In genomic region chr4:152138497-152139260, GRCm38 (mm10) we compare ENCODE assay signal across 8 mouse cellular contexts. TPM values are rescaled to one million over a fixed set of nuclear protein-coding genes. Genes with fewer than 3 reads are reported as not detected.
A peak's percentile ranks its signal among the peaks of the same experiment; 100 is the strongest.
DNase-seq lines count a peak whose midpoint lies in the region; ATAC-seq and TF ChIP-seq lines count a peak whose summit lies in the region.

No protein-coding gene starts in this region.

- TF ChIP-seq POLR2A in heart, adult 2 months (IDR thresholded peaks at IDR 0.05; ENCODE audit: insufficient read depth, low read depth, low read length) = no peak
- no peak for TF ChIP-seq POLR2A in kidney, adult 2 months (IDR thresholded peaks at IDR 0.05; ENCODE audit: low read depth, low read length)
- no peak for TF ChIP-seq POLR2A in limb, embryonic 14.5 days (IDR thresholded peaks at IDR 0.05; ENCODE audit: borderline replicate concordance, extremely low read depth, insufficient read depth, insufficient read length)

- H3K4me2 ChIP-seq in limb, embryonic 14.5 days (replicated peaks; ENCODE audit: low read depth, low read length, severe bottlenecking) = peak overlapping the region; percentile 71
- H3K4me2 ChIP-seq in midbrain, embryonic 16.5 days (ENCODE audit: low read length) = peak overlapping the region; percentile 75

- no peak for TF ChIP-seq CTCF in heart, adult 2 months (IDR thresholded peaks at IDR 0.05)
- peak; percentile 87 for TF ChIP-seq CTCF in kidney, adult 2 months (conservative IDR thresholded peaks at IDR 0.05; ENCODE audit: insufficient read depth, insufficient read length, low read depth, low read length)

- WGBS in embryonic facial prominence, embryonic 10.5 days = 2% methylated on average over 51 of the region's 51 CpGs
- WGBS in heart, adult 2 months = 4% methylated on average over 50 of the region's 51 CpGs
- WGBS in kidney, adult 2 months = 2% methylated on average over 51 of the region's 51 CpGs
- WGBS in limb, embryonic 14.5 days = under 1% methylated on average over 45 of the region's 51 CpGs
- 4% methylated on average over 44 of the region's 51 CpGs for WGBS in midbrain, embryonic 16.5 days

- no peaks in the 10 kb centered on the region for H3K79me2 ChIP-seq in heart, adult 2 months (replicated peaks; ENCODE audit: control insufficient read depth, insufficient read depth, low read length)

- peak; percentile 76 for DNase-seq in right cerebral cortex, adult 18-20 months
- no peak for DNase-seq in right cerebral cortex, postnatal 36 days (ENCODE audit: low spot score in 2 of 2)
- DNase-seq in embryonic facial prominence, embryonic 10.5 days (ENCODE audit: low spot score) = peak; percentile 93
- DNase-seq in heart, adult 2 months = peak; percentile 89 to 93
- peak; percentile 91 for DNase-seq in kidney, adult 2 months
- peak; percentile 80 for DNase-seq in limb, embryonic 14.5 days (ENCODE audit: low spot score)
- DNase-seq in spleen, postnatal 10 days (ENCODE audit: low spot score in 2 of 2) = peak; percentile 82 to 94

- H3K27me3 ChIP-seq in embryonic facial prominence, embryonic 10.5 days (replicated peaks; ENCODE audit: low read depth, poor library complexity, severe bottlenecking) = peaks cover 83% of the 10 kb centered on the region
- H3K27me3 ChIP-seq in heart, adult 2 months (ENCODE audit: control insufficient read depth, insufficient read depth, low read length) = no peaks in the 10 kb centered on the region
- H3K27me3 ChIP-seq in kidney, adult 2 months (replicated peaks; ENCODE audit: control insufficient read depth, insufficient read depth, low read length) = no peaks in the 10 kb centered on the region
- H3K27me3 ChIP-seq in limb, embryonic 14.5 days (ENCODE audit: control insufficient read depth, insufficient read depth, low read length) = peaks cover 12% of the 10 kb centered on the region; the same call in 1 of the 2 replicates
- H3K27me3 ChIP-seq in midbrain, embryonic 16.5 days (ENCODE audit: control insufficient read depth, insufficient read depth, low read depth, low read length) = peaks cover 18% of the 10 kb centered on the region

- ATAC-seq in limb, embryonic 14.5 days (ENCODE audit: low FRiP score, low read depth) = peak; percentile 84
- peak; percentile 68 for ATAC-seq in midbrain, embryonic 16.5 days

- H3K9me3 ChIP-seq in embryonic facial prominence, embryonic 10.5 days = no peaks in the 10 kb centered on the region
- H3K9me3 ChIP-seq in limb, embryonic 14.5 days (ENCODE audit: control insufficient read depth, low read length) = no peaks in the 10 kb centered on the region
- no peaks in the 10 kb centered on the region for H3K9me3 ChIP-seq in midbrain, embryonic 16.5 days (replicated peaks; ENCODE audit: control insufficient read depth, low read length, poor library complexity, severe bottlenecking)

- 0 out of 2 replicates have a peak overlapping the region, but pooled peaks have one; percentile 32 for H3K9ac ChIP-seq in heart, adult 2 months (ENCODE audit: low read depth, low read length)
- no peak overlapping the region; the same call in 1 of the 2 replicates for H3K9ac ChIP-seq in limb, embryonic 14.5 days (ENCODE audit: low read depth, low read length, severe bottlenecking)
- H3K9ac ChIP-seq in midbrain, embryonic 16.5 days (ENCODE audit: low read depth, low read length) = peak overlapping the region; percentile 61

- no peak for TF ChIP-seq EP300 in heart, adult 2 months (IDR thresholded peaks at IDR 0.05; ENCODE audit: insufficient read depth, low read depth, low read length)

- no peaks in the 10 kb centered on the region for H3K36me3 ChIP-seq in embryonic facial prominence, embryonic 10.5 days (replicated peaks)
- no peaks in the 10 kb centered on the region for H3K36me3 ChIP-seq in heart, adult 2 months (ENCODE audit: control insufficient read depth, insufficient read depth, low read length)
- no peaks in the 10 kb centered on the region for H3K36me3 ChIP-seq in kidney, adult 2 months (ENCODE audit: control insufficient read depth, insufficient read depth, low read length)
- no peaks in the 10 kb centered on the region for H3K36me3 ChIP-seq in limb, embryonic 14.5 days (ENCODE audit: control insufficient read depth, insufficient read depth, low read length)
- no peaks in the 10 kb centered on the region for H3K36me3 ChIP-seq in midbrain, embryonic 16.5 days (ENCODE audit: control insufficient read depth, insufficient read depth, low read length)

- peaks cover 15% of the 10 kb centered on the region for H3K4me1 ChIP-seq in embryonic facial prominence, embryonic 10.5 days
- no peaks in the 10 kb centered on the region for H3K4me1 ChIP-seq in heart, adult 2 months (ENCODE audit: control insufficient read depth, insufficient read depth, low read length)
- peaks cover 8% of the 10 kb centered on the region for H3K4me1 ChIP-seq in kidney, adult 2 months (ENCODE audit: control insufficient read depth, insufficient read depth, low read length)
- peaks cover 6% of the 10 kb centered on the region; the same call in 1 of the 2 replicates for H3K4me1 ChIP-seq in limb, embryonic 14.5 days (ENCODE audit: control insufficient read depth, insufficient read depth, low read length)
- H3K4me1 ChIP-seq in midbrain, embryonic 16.5 days (ENCODE audit: control insufficient read depth, insufficient read depth, low read length) = peaks cover 7% of the 10 kb centered on the region; the same call in 1 of the 2 replicates

- intact Hi-C loops in heart, adult 2 months (cut with DNase I) = no loop called here

- H3K4me3 ChIP-seq in embryonic facial prominence, embryonic 10.5 days = peak overlapping the region; percentile 64
- H3K4me3 ChIP-seq in heart, adult 2 months = peak overlapping the region; percentile 62
- peak overlapping the region; percentile 61 for H3K4me3 ChIP-seq in kidney, adult 2 months (ENCODE audit: insufficient read depth, low read depth, low read length)
- peak overlapping the region; percentile 43 for H3K4me3 ChIP-seq in limb, embryonic 14.5 days (replicated peaks; ENCODE audit: low read length)
- peak overlapping the region; percentile 44 for H3K4me3 ChIP-seq in midbrain, embryonic 16.5 days (ENCODE audit: low read depth, low read length)

- no peak overlapping the region for H3K27ac ChIP-seq in embryonic facial prominence, embryonic 10.5 days (replicated peaks)
- H3K27ac ChIP-seq in heart, adult 2 months = no peak overlapping the region
- peak overlapping the region; percentile 47; the same call in 1 of the 2 replicates for H3K27ac ChIP-seq in kidney, adult 2 months (ENCODE audit: insufficient read depth, low read depth, low read length)
- no peak overlapping the region for H3K27ac ChIP-seq in limb, embryonic 14.5 days (replicated peaks; ENCODE audit: low read depth, low read length)
- no peak overlapping the region for H3K27ac ChIP-seq in midbrain, embryonic 16.5 days (ENCODE audit: low read length)

RNA-seq across cellular contexts. Expression of gene Espn, which starts 13.5 kb away (rescaled TPM):
- polyA plus RNA-seq in embryonic facial prominence, embryonic 10.5 days (2016; fragmentation: Nextera tagmentation; extraction: Ambion mirVana) = 7.5 and 10.3 TPM in 2 replicates
- 1 to 10 TPM; 2.4 to 2.5 TPM for total RNA-seq in heart, adult 2 months (2021)
- 2.7 and 3.2 TPM in 2 replicates for polyA plus RNA-seq in heart, adult 2 months (2012; rRNA removed)
- polyA plus RNA-seq in kidney, adult 2 months (2012; rRNA removed) = 48.3 and 57.5 TPM in 2 replicates
- polyA plus RNA-seq in limb, embryonic 14.5 days (2012; rRNA removed) = 1.7 TPM in 2 replicates
- polyA plus RNA-seq in limb, embryonic 14.5 days (2014; fragmentation: Nextera tagmentation; extraction: Ambion mirVana) = 1.4 and 1.7 TPM in 2 replicates
- polyA plus RNA-seq in midbrain, embryonic 16.5 days (2015; fragmentation: Nextera tagmentation; extraction: Ambion mirVana) = 0.14 and 0.25 TPM in 2 replicates

RNA-seq across cellular contexts. Expression of gene Hes2, which starts 20.0 kb away (rescaled TPM):
- polyA plus RNA-seq in embryonic facial prominence, embryonic 10.5 days (2016; fragmentation: Nextera tagmentation; extraction: Ambion mirVana) = 0.11 and 1.0 TPM in 2 replicates
- total RNA-seq in heart, adult 2 months (2021) = not detected
- not detected in 2 replicates for polyA plus RNA-seq in heart, adult 2 months (2012; rRNA removed)
- polyA plus RNA-seq in kidney, adult 2 months (2012; rRNA removed) = 0.81 and 1.0 TPM in 2 replicates
- 0.03 and 0.04 TPM in 2 replicates for polyA plus RNA-seq in limb, embryonic 14.5 days (2012; rRNA removed)
- not detected in 2 replicates for polyA plus RNA-seq in limb, embryonic 14.5 days (2014; fragmentation: Nextera tagmentation; extraction: Ambion mirVana)
- not detected in 2 replicates for polyA plus RNA-seq in midbrain, embryonic 16.5 days (2015; fragmentation: Nextera tagmentation; extraction: Ambion mirVana)

RNA-seq across cellular contexts. Expression of gene Tnfrsf25, which starts 22.9 kb away (rescaled TPM):
- 1.0 and 1.3 TPM in 2 replicates for polyA plus RNA-seq in embryonic facial prominence, embryonic 10.5 days (2016; fragmentation: Nextera tagmentation; extraction: Ambion mirVana)
- 1 to 10 TPM; 1.4 to 2.4 TPM for total RNA-seq in heart, adult 2 months (2021)
- 6.1 and 7.4 TPM in 2 replicates for polyA plus RNA-seq in heart, adult 2 months (2012; rRNA removed)
- 3.3 and 4.4 TPM in 2 replicates for polyA plus RNA-seq in kidney, adult 2 months (2012; rRNA removed)
- 5.6 and 6.0 TPM in 2 replicates for polyA plus RNA-seq in limb, embryonic 14.5 days (2012; rRNA removed)
- 1.0 TPM in 2 replicates for polyA plus RNA-seq in limb, embryonic 14.5 days (2014; fragmentation: Nextera tagmentation; extraction: Ambion mirVana)
- 0.37 and 0.83 TPM in 2 replicates for polyA plus RNA-seq in midbrain, embryonic 16.5 days (2015; fragmentation: Nextera tagmentation; extraction: Ambion mirVana)

RNA-seq across cellular contexts. Expression of gene Acot7, which starts 39.3 kb away (rescaled TPM):
- polyA plus RNA-seq in embryonic facial prominence, embryonic 10.5 days (2016; fragmentation: Nextera tagmentation; extraction: Ambion mirVana) = 51.8 and 55.5 TPM in 2 replicates
- total RNA-seq in heart, adult 2 months (2021) = 10 to 100 TPM; 58.1 to 64.8 TPM
- 51.7 and 65.0 TPM in 2 replicates for polyA plus RNA-seq in heart, adult 2 months (2012; rRNA removed)
- 80.2 and 90.1 TPM in 2 replicates for polyA plus RNA-seq in kidney, adult 2 months (2012; rRNA removed)
- 47.7 and 50.3 TPM in 2 replicates for polyA plus RNA-seq in limb, embryonic 14.5 days (2012; rRNA removed)
- polyA plus RNA-seq in limb, embryonic 14.5 days (2014; fragmentation: Nextera tagmentation; extraction: Ambion mirVana) = 47.3 and 48.4 TPM in 2 replicates
- 437 and 480 TPM in 2 replicates for polyA plus RNA-seq in midbrain, embryonic 16.5 days (2015; fragmentation: Nextera tagmentation; extraction: Ambion mirVana)

Comparison
In these comparisons a context has a peak if more than half of its experiments do, and no peak if none do; other contexts are left out.
1. DNase-seq: peak in right cerebral cortex, adult 18-20 months (single experiment), embryonic facial prominence, embryonic 10.5 days (single experiment), heart, adult 2 months (2 of 2), kidney, adult 2 months (single experiment), limb, embryonic 14.5 days (single experiment) and spleen, postnatal 10 days (2 of 2); none in right cerebral cortex, postnatal 36 days (0 of 2).
2. Peak in every context shown above with its lines, with median percentiles within 50 percentile points of each other: H3K4me3 ChIP-seq.